Mouse (Mus musculus) bone marrow, adult 2 months (tissue): ENCODE measurements around the gene Tmem45b.

Experiments
- CTCF ChIP-seq: fragments of 200-500 bp; IDR thresholded peaks from 2 replicates; pipeline ENCODE4 v1.5.1; 2011; ENCODE audit warnings: low read length, control low read depth; ENCODE audit not compliant: control insufficient read depth, insufficient read depth
- POLR2A ChIP-seq: fragments of 200-500 bp; IDR thresholded peaks from 2 replicates; pipeline ENCODE4 v1.6.1; 2011; ENCODE audit warnings: low read depth, mild to moderate bottlenecking, control low read depth, low read length, borderline replicate concordance; ENCODE audit not compliant: control insufficient read depth

- TF ChIP-seq POLR2A: no peak
- no peak for TF ChIP-seq CTCF
Observed at GRCm38 (mm10) chr9:31430011-31430410, 34.3 kb downstream of the Tmem45b start.
